Mouse (Mus musculus): ENCODE data around the gene Lancl2. TPM values are rescaled to one million over a fixed set of nuclear protein-coding genes. Genes with fewer than 3 reads are reported as not detected.

Gene Lancl2
- 91.8 and 92.4 TPM in 2 replicates for polyA plus RNA-seq (2015; fragmentation: Nextera tagmentation; extraction: Ambion mirVana)

- H3K27me3 ChIP-seq (replicated peaks): no peaks in the 10 kb centered on the region
- no peaks in the 10 kb centered on the region for H3K9me3 ChIP-seq
- ATAC-seq (replicated peaks): peak; percentile 48
- under 1% methylated on average over 10 of the region's 10 CpGs for WGBS
- peaks cover 31% of the 10 kb centered on the region for H3K4me1 ChIP-seq
- H3K4me3 ChIP-seq: peak within 1 kb of the TSS; percentile 73
- H3K9ac ChIP-seq: peak within 1 kb of the TSS; percentile 93
- H3K4me2 ChIP-seq: peak within 1 kb of the TSS; percentile 55
- no peaks in the 10 kb centered on the region for H3K36me3 ChIP-seq (replicated peaks)
- peak within 1 kb of the TSS; percentile 99 for H3K27ac ChIP-seq
These were observed at the start of gene Lancl2 for GRCm38 (mm10) chr6:57702376-57702742. Gene Lancl2, plus strand, starts transcription at chr6:57702540.

- Histone ChIP-seq H3K27ac (no peak overlapping the region), H3K9me3 (no peaks in the 10 kb centered on the region), H3K36me3 (replicated peaks) (no peaks in the 10 kb centered on the region), H3K4me3 (no peak overlapping the region), H3K27me3 (replicated peaks) (no peaks in the 10 kb centered on the region), H3K4me1 (no peaks in the 10 kb centered on the region), H3K9ac (no peak overlapping the region), H3K4me2 (no peak overlapping the region)
- no peak for ATAC-seq (replicated peaks)
- WGBS: 84% methylated on average over 4 of the region's 4 CpGs
These were observed 41.0 kb upstream of the Lancl2 start for GRCm38 (mm10) chr6:57661295-57661694.

GRCm38 (mm10) chr6:57684156-57684555, 18.2 kb upstream of the Lancl2 start:
- Histone ChIP-seq H3K9ac (no peak overlapping the region), H3K27me3 (replicated peaks) (no peaks in the 10 kb centered on the region), H3K4me1 (no peaks in the 10 kb centered on the region), H3K36me3 (replicated peaks) (no peaks in the 10 kb centered on the region), H3K27ac (no peak overlapping the region), H3K9me3 (no peaks in the 10 kb centered on the region), H3K4me3 (no peak overlapping the region), H3K4me2 (no peak overlapping the region)
- WGBS: 94% methylated on average over 1 of the region's 1 CpGs
- ATAC-seq (replicated peaks): no peak

DNA sequence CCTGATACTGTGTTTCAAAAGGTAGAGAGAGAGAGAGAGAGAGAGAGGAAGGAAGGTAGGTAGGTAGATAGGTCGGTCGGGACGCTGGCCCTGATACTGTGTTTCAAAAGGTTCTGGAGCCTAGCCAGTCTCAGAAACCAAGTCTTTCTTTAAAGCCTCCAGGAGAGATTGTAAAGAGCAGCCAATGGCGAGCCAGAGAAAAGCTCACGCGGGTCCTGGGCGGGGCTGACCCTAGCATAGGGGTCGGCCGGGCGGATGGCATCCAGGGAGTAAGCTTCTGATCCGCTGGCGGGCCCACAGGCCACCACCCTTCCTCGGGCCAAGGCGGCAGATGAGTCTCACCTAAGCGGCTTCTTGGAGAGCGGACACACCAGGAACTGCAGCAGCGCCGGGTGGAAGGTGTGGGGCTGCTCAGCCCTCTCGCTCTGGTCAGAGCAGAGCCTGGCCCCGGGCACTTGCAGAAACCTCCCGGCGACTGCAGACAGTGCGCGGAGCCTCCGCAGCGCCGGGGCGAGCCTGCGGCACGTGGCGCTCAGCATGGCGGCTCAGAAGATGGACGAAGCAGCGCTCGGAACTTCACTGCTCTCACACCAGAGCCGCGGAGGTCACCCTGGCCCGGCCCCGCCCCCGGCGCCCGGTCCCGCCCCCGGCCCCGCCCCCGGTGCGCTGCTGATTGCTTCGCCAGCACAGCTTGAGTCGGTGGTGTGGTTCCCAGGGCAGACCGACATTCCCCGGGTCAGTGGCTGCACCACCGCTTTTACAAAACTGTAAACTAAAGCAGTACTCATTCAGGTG, 10.7 kb upstream of the Lancl2 start, which contains the start of gene Pyurf:
TSS of gene Pyurf (minus strand) at position 612 of the 795 bp plus-strand sequence.
- H3K27ac ChIP-seq: peak within 1 kb of the TSS; percentile 86
- no peaks in the 10 kb centered on the region for H3K9me3 ChIP-seq
- 0% methylated on average over 52 of the region's 52 CpGs for WGBS
- no peaks in the 10 kb centered on the region for H3K27me3 ChIP-seq (replicated peaks)
- peak within 1 kb of the TSS; percentile 73 for H3K9ac ChIP-seq
- H3K4me3 ChIP-seq: peak within 1 kb of the TSS; percentile 76
- H3K36me3 ChIP-seq (replicated peaks): no peaks in the 10 kb centered on the region
- peak within 1 kb of the TSS; percentile 78 for H3K4me2 ChIP-seq
- H3K4me1 ChIP-seq: peaks cover 6% of the 10 kb centered on the region
- peak; percentile 98 for ATAC-seq (replicated peaks)

- WGBS: 92% methylated on average over 3 of the region's 3 CpGs
- Histone ChIP-seq H3K4me1 (peaks cover 6% of the 10 kb centered on the region), H3K4me2 (no peak overlapping the region), H3K27ac (no peak overlapping the region), H3K9ac (no peak overlapping the region), H3K36me3 (replicated peaks) (no peaks in the 10 kb centered on the region), H3K9me3 (no peaks in the 10 kb centered on the region), H3K27me3 (replicated peaks) (no peaks in the 10 kb centered on the region), H3K4me3 (no peak overlapping the region)
- no peak for ATAC-seq (replicated peaks)
These were observed 9.2 kb upstream of the Lancl2 start for GRCm38 (mm10) chr6:57693116-57693515.

GRCm38 (mm10) chr6:57701686-57702085, 654 bp upstream of the Lancl2 start:
- Histone ChIP-seq H3K9me3 (no peaks in the 10 kb centered on the region), H3K27ac (peak overlapping the region; percentile 99), H3K4me3 (peak overlapping the region; percentile 73), H3K4me2 (peak overlapping the region; percentile 55), H3K9ac (peak overlapping the region; percentile 48), H3K4me1 (peaks cover 31% of the 10 kb centered on the region), H3K36me3 (replicated peaks) (no peaks in the 10 kb centered on the region), H3K27me3 (replicated peaks) (no peaks in the 10 kb centered on the region)
- ATAC-seq (replicated peaks): no peak
- 31% methylated on average over 4 of the region's 4 CpGs for WGBS

- Histone ChIP-seq H3K27me3 (replicated peaks) (no peaks in the 10 kb centered on the region), H3K4me2 (peak overlapping the region; percentile 55), H3K27ac (peak overlapping the region; percentile 99), H3K9ac (peak overlapping the region; percentile 93), H3K9me3 (no peaks in the 10 kb centered on the region), H3K36me3 (replicated peaks) (no peaks in the 10 kb centered on the region), H3K4me3 (peak overlapping the region; percentile 73), H3K4me1 (peaks cover 31% of the 10 kb centered on the region)
- WGBS: 0% methylated on average over 59 of the region's 59 CpGs
- peak; percentile 99 for ATAC-seq (replicated peaks)
These were observed 581 bp downstream of the Lancl2 start for GRCm38 (mm10) chr6:57702743-57703499.

GRCm38 (mm10) chr6:57703703-57704102, 1.4 kb downstream of the Lancl2 start:
- H3K4me3 ChIP-seq: peak overlapping the region; percentile 73
- H3K4me1 ChIP-seq: peaks cover 31% of the 10 kb centered on the region
- H3K4me2 ChIP-seq: peak overlapping the region; percentile 55
- peak overlapping the region; percentile 99 for H3K27ac ChIP-seq
- H3K27me3 ChIP-seq (replicated peaks): no peaks in the 10 kb centered on the region
- WGBS: 13% methylated on average over 2 of the region's 2 CpGs
- H3K9me3 ChIP-seq: no peaks in the 10 kb centered on the region
- no peaks in the 10 kb centered on the region for H3K36me3 ChIP-seq (replicated peaks)
- ATAC-seq (replicated peaks): peak; percentile 50
- H3K9ac ChIP-seq: peak overlapping the region; percentile 93

- 76% methylated on average over 1 of the region's 1 CpGs for WGBS
These were observed 4.4 kb downstream of the Lancl2 start for GRCm38 (mm10) chr6:57706721-57707120.

GRCm38 (mm10) chr6:57711726-57712125, 9.4 kb downstream of the Lancl2 start:
- no peak for ATAC-seq (replicated peaks)
- H3K4me3 ChIP-seq: no peak overlapping the region
- no peak overlapping the region for H3K4me2 ChIP-seq
- H3K27ac ChIP-seq: no peak overlapping the region
- WGBS: 35% methylated on average over 1 of the region's 1 CpGs
- H3K9me3 ChIP-seq: no peaks in the 10 kb centered on the region
- H3K36me3 ChIP-seq (replicated peaks): 0 out of 2 replicates have a peak, but pooled peaks cover 2% of the 10 kb centered on the region
- H3K27me3 ChIP-seq (replicated peaks): no peaks in the 10 kb centered on the region
- H3K9ac ChIP-seq: no peak overlapping the region
- no peaks in the 10 kb centered on the region for H3K4me1 ChIP-seq

More at GRCm38 (mm10) chr6:57706721-57707120, 4.4 kb downstream of the Lancl2 start:
- ATAC-seq (replicated peaks): no peak
- no peaks in the 10 kb centered on the region for H3K36me3 ChIP-seq (replicated peaks)
- peaks cover 21% of the 10 kb centered on the region for H3K4me1 ChIP-seq
- no peak overlapping the region for H3K4me2 ChIP-seq
- no peak overlapping the region for H3K9ac ChIP-seq
- no peak overlapping the region for H3K27ac ChIP-seq
- no peaks in the 10 kb centered on the region for H3K27me3 ChIP-seq (replicated peaks)
- H3K9me3 ChIP-seq: no peaks in the 10 kb centered on the region
- no peak overlapping the region for H3K4me3 ChIP-seq

GRCm38 (mm10) chr6:57721347-57721746, 19.0 kb downstream of the Lancl2 start:
- no peaks in the 10 kb centered on the region for H3K4me1 ChIP-seq
- 95% methylated on average over 1 of the region's 1 CpGs for WGBS
- no peak overlapping the region for H3K4me3 ChIP-seq
- peaks cover 11% of the 10 kb centered on the region for H3K36me3 ChIP-seq (replicated peaks)
- no peak overlapping the region for H3K9ac ChIP-seq
- no peak overlapping the region for H3K27ac ChIP-seq
- no peak overlapping the region for H3K4me2 ChIP-seq
- no peak for ATAC-seq (replicated peaks)
- no peaks in the 10 kb centered on the region for H3K9me3 ChIP-seq
- no peaks in the 10 kb centered on the region for H3K27me3 ChIP-seq (replicated peaks)

- no peak for ATAC-seq (replicated peaks)
- H3K4me2 ChIP-seq: no peak overlapping the region
- no peaks in the 10 kb centered on the region for H3K4me1 ChIP-seq
- 96% methylated on average over 1 of the region's 1 CpGs for WGBS
- H3K27ac ChIP-seq: no peak overlapping the region
- no peaks in the 10 kb centered on the region for H3K9me3 ChIP-seq
- H3K4me3 ChIP-seq: no peak overlapping the region
- no peaks in the 10 kb centered on the region for H3K27me3 ChIP-seq (replicated peaks)
- no peak overlapping the region for H3K9ac ChIP-seq
- peaks cover 4% of the 10 kb centered on the region; the same call in 1 of the 2 replicates for H3K36me3 ChIP-seq (replicated peaks)
These were observed 40.4 kb downstream of the Lancl2 start for GRCm38 (mm10) chr6:57742749-57743148.
